Mouse (Mus musculus) adrenal gland, postnatal 10 days (tissue): Measurements from ENCODE around the gene H2al1g. TPM values are rescaled to one million over a fixed set of nuclear protein-coding genes. Genes with fewer than 3 reads are reported as not detected.
"Not testable (repeated sequence)": the region's sequence is repeated elsewhere in the genome, so short reads cannot be mapped to it uniquely, and the experiment has no call there.

ENCODE experiments used
- DNase-seq: peaks from one replicate; pipeline ENCODE4 v3.0.0; 2021; ENCODE audit warnings: mixed read lengths
- long read RNA-seq, 2 experiments: library from polyadenylated mRNA; stranded (forward); transcript quantifications; one replicate each; pipeline ENCODE4 v2.0.0; 2021
- total RNA-seq, 2 experiments: library from RNA; stranded (reverse); gene quantifications; 2 replicates each; pipeline ENCODE4 v1.2.3; 2021

H2al1g gene
- not detected for total RNA-seq
- long read RNA-seq, experiment 1: 0 reads
- long read RNA-seq, experiment 2: 0 reads

GRCm38 (mm10) chrX:11317956-11318355, at the start of gene H2al1g:
Gene H2al1g, plus strand, starts transcription at chrX:11318256.
- DNase-seq: not testable (repeated sequence)

GRCm38 (mm10) chrX:11269074-11269473, 49.0 kb upstream of the H2al1g start:
- DNase-seq: peak; percentile 48

DNA sequence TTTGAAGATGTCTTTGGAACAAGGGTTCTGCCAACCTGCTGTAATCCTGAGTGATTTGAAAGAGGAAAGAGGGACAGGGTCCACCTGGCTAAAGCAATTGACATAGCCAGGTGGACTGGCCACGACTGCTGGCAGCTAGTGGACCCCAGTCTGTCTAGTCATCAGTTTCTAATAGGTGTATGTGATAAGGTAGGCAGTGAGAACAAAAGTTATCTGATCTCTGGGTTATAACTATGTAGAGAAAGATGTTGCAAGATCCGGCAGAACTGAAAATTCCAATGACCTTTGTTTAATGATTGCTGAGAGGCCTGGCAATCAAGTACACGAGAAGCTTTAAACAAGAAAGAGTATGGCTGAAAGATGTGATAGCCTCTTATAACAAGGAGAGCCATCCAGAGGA, 44.9 kb upstream of the H2al1g start:
- no peak for DNase-seq

- DNase-seq: no peak
Measured at GRCm38 (mm10) chrX:11277083-11277482, 41.0 kb upstream of the H2al1g start.

GRCm38 (mm10) chrX:11280741-11281140, 37.3 kb upstream of the H2al1g start:
- DNase-seq: no peak

GRCm38 (mm10) chrX:11288306-11288882, 29.7 kb upstream of the H2al1g start:
- DNase-seq: no peak

DNA sequence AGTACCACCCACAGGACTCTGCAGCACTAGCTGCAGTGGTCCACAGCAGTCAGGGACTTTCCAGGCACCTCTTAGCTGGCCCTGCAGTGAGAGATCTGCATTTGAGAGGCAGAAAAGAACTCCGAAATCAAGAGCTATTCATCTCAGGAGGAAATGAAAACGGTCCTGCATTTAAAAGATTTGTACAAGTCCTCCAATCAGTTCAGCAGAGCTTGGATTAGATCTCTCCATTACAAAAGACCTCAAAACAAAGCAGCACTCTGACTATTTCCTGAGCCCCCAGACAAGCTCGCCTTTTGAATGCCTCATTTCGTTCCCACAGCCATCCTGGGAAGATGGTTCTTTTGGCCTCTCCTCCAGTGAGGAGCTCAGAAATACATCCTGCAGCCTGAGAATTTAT, 28.8 kb upstream of the H2al1g start:
- no peak for DNase-seq

DNA sequence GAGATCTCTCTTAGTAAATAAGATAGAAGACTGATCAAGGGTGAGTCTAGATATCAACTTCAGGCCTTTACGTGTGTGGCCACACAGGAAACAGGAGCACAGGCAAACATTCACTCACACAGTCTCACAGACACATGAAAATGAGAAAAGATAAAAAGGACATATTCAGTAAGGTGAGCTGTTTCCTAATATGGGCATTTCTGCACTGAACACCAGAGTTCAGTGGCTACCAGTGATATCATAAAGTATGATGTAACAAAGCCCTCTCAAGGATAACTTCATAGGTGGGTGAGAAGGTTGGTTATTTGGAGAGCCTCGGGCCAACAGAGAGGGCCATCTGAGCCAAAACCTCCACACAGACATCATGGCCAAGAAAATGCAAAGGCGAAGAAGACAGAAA, 19.1 kb upstream of the H2al1g start, which contains the start of gene H2al1a:
H2al1a (plus strand) TSS at position 301 of the 400 bp plus-strand sequence.
- DNase-seq: not testable (repeated sequence)

DNA sequence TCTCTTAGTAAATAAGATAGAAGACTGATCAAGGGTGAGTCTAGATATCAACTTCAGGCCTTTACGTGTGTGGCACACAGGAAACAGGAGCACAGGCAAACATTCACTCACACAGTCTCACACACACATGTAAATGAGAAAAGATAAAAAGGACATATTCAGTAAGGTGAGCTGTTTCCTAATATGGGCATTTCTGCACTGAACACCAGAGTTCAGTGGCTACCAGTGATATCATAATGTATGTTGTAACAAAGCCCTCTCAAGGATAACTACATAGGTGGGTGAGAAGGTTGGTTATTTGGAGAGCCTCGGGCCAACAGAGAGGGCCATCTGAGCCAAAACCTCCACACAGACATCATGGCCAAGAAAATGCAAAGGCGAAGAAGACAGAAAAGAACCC, 15.9 kb upstream of the H2al1g start, which contains the start of gene H2al1b:
H2al1b (plus strand) TSS at position 301 of the 400 bp plus-strand sequence.
- not testable (repeated sequence) for DNase-seq

DNA sequence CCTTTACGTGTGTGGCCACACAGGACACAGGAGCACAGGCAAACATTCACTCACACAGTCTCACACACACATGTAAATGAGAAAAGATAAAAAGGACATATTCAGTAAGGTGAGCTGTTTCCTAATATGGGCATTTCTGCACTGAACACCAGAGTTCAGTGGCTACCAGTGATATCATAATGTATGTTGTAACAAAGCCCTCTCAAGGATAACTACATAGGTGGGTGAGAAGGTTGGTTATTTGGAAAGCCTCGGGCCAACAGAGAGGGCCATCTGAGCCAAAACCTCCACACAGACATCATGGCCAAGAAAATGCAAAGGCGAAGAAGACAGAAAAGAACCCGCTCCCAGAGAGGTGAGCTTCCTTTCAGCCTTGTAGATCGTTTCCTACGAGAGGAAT, 12.7 kb upstream of the H2al1g start, which contains the start of gene H2al1c:
H2al1c (plus strand) TSS at position 301 of the 400 bp plus-strand sequence.
- DNase-seq: not testable (repeated sequence)

GRCm38 (mm10) chrX:11308524-11308923, 9.5 kb upstream of the H2al1g start, which contains the start of gene H2al1d:
Gene H2al1d, plus strand, starts transcription at chrX:11308824.
- not testable (repeated sequence) for DNase-seq

DNA sequence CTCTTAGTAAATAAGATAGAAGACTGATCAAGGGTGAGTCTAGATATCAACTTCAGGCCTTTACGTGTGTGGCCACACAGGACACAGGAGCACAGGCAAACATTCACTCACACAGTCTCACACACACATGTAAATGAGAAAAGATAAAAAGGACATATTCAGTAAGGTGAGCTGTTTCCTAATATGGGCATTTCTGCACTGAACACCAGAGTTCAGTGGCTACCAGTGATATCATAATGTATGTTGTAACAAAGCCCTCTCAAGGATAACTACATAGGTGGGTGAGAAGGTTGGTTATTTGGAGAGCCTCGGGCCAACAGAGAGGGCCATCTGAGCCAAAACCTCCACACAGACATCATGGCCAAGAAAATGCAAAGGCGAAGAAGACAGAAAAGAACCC, 6.4 kb upstream of the H2al1g start, which contains the start of gene H2al1e:
H2al1e (plus strand) TSS at position 301 of the 400 bp plus-strand sequence.
- DNase-seq: not testable (repeated sequence)

GRCm38 (mm10) chrX:11314858-11315257, 3.2 kb upstream of the H2al1g start, which contains the start of gene H2al1f:
Gene H2al1f, plus strand, starts transcription at chrX:11315158.
- not testable (repeated sequence) for DNase-seq

DNA sequence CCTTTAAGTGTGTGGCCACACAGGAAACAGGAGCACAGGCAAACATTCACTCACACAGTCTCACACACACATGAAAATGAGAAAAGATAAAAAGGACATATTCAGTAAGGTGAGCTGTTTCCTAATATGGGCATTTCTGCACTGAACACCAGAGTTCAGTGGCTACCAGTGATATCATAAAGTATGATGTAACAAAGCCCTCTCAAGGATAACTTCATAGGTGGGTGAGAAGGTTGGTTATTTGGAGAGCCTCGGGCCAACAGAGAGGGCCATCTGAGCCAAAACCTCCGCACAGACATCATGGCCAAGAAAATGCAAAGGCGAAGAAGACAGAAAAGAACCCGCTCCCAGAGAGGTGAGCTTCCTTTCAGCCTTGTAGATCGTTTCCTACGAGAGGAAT, 3.1 kb downstream of the H2al1g start, which contains the start of gene H2al1h:
H2al1h (plus strand) TSS at position 301 of the 400 bp plus-strand sequence.
- not testable (repeated sequence) for DNase-seq

- DNase-seq: not testable (repeated sequence)
Measured at GRCm38 (mm10) chrX:11324359-11324758, 6.3 kb downstream of the H2al1g start, which contains the start of gene H2al1i. Gene H2al1i, plus strand, starts transcription at chrX:11324659.

GRCm38 (mm10) chrX:11327522-11327921, 9.5 kb downstream of the H2al1g start, which contains the start of gene H2al1j:
Gene H2al1j, plus strand, starts transcription at chrX:11327822.
- not testable (repeated sequence) for DNase-seq

- no peak for DNase-seq
Measured at GRCm38 (mm10) chrX:11345762-11346161, 27.7 kb downstream of the H2al1g start.

GRCm38 (mm10) chrX:11346756-11347155, 28.7 kb downstream of the H2al1g start:
- DNase-seq: no peak

GRCm38 (mm10) chrX:11360823-11361222, 42.8 kb downstream of the H2al1g start:
- no peak for DNase-seq

DNA sequence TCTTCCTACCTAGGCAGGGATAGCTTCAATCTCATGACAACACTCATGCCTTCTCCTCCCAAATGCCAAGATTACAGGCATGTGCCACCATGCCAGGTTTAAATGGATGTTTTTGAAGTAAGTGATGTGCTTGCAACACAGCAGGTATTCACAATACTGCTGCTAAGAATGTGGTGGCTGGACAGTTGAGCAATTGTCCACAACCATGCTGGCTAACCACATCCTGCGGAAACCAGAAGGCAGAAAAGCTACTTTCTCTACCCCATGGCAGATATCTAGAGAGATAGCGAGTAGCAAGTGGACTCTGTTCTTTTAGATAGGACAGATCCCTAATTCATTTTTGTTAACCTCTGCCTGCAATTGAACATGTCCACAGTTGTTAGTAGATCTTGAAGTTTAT, 43.2 kb downstream of the H2al1g start:
- no peak for DNase-seq

- DNase-seq: peak; percentile 20
Measured at GRCm38 (mm10) chrX:11363890-11364289, 45.8 kb downstream of the H2al1g start.

- no peak for DNase-seq
Measured at GRCm38 (mm10) chrX:11365151-11365550, 47.1 kb downstream of the H2al1g start.
